Mouse (Mus musculus): ENCODE data around the gene Psme4. TPM values are rescaled to one million over a fixed set of nuclear protein-coding genes. Genes with fewer than 3 reads are reported as not detected.

Gene Psme4
- total and polyA plus RNA-seq, 3 experiments = 39.1 to 213 (median 189) TPM

DNA sequence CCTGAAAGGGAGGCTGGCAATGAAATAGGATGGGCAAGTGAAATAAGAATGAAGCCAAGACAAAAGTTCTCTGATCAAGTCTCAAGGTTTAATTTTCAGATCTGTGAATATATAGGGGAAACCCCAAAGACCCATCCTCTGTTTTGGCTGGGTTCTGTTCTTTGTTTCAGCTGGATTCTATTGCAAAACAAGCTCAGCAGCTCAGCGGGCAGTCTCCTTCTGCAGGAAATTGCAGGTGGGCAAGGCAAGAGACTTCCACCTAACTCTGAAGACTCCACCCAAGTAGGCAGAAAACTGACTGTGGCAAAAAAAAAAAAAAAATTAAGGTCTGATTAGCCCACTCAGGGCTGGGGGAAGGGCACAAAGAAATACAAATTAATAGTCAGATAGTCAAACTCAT, 9.6 kb upstream of the Psme4 start:
- H3K27me3 ChIP-seq (ENCODE audit: control insufficient read depth, insufficient read depth, low read length) = no peaks in the 10 kb centered on the region
- H3K79me2 ChIP-seq (replicated peaks; ENCODE audit: control insufficient read depth, insufficient read depth, low read length) = no peaks in the 10 kb centered on the region
- intact Hi-C loops (cut with DNase I) = no loop called here
- H3K27ac ChIP-seq = no peak overlapping the region
- H3K4me3 ChIP-seq = no peak overlapping the region
- WGBS = 79% methylated on average over 1 of the region's 1 CpGs
- H3K4me1 ChIP-seq (ENCODE audit: control insufficient read depth, insufficient read depth, low read length) = no peaks in the 10 kb centered on the region
- no peak for DNase-seq
- no peak overlapping the region for H3K9ac ChIP-seq (ENCODE audit: low read depth, low read length)
- H3K36me3 ChIP-seq (ENCODE audit: control insufficient read depth, insufficient read depth, low read length) = no peaks in the 10 kb centered on the region
- TF ChIP-seq EP300 (IDR thresholded peaks at IDR 0.05; ENCODE audit: insufficient read depth, low read depth, low read length) (no peak), CTCF (IDR thresholded peaks at IDR 0.05) (no peak), POLR2A (IDR thresholded peaks at IDR 0.05; ENCODE audit: insufficient read depth, low read depth, low read length) (no peak)

DNA sequence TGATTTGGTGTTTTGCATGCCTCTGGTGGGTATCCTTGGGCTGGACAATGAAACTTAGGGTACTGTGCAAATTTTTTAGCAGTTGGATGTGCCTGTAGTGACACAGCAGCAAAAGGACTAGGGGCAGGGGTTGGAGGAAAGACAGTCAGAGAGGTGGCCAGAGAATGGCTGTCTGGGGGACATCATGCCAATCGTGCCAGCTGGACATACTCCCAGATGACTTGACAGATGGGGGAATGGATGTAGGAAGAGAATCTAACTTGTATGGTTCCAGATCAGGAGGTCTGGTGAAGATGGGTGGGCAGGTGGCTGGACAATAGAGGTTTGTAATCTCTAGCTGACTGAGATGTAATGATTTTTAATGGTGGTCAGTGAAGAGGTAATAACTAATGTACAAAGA, 6.5 kb upstream of the Psme4 start:
- no peaks in the 10 kb centered on the region for H3K79me2 ChIP-seq (replicated peaks; ENCODE audit: control insufficient read depth, insufficient read depth, low read length)
- no peak overlapping the region for H3K9ac ChIP-seq (ENCODE audit: low read depth, low read length)
- H3K36me3 ChIP-seq (ENCODE audit: control insufficient read depth, insufficient read depth, low read length) = no peaks in the 10 kb centered on the region
- H3K4me1 ChIP-seq (ENCODE audit: control insufficient read depth, insufficient read depth, low read length) = no peaks in the 10 kb centered on the region
- WGBS = 71% methylated on average over 1 of the region's 1 CpGs
- no peak overlapping the region for H3K4me3 ChIP-seq
- intact Hi-C loops (cut with DNase I) = no loop called here
- TF ChIP-seq CTCF (IDR thresholded peaks at IDR 0.05) (no peak), POLR2A (IDR thresholded peaks at IDR 0.05; ENCODE audit: insufficient read depth, low read depth, low read length) (no peak), EP300 (IDR thresholded peaks at IDR 0.05; ENCODE audit: insufficient read depth, low read depth, low read length) (no peak)
- H3K27me3 ChIP-seq (ENCODE audit: control insufficient read depth, insufficient read depth, low read length) = no peaks in the 10 kb centered on the region
- DNase-seq = no peak
- no peak overlapping the region for H3K27ac ChIP-seq

DNA sequence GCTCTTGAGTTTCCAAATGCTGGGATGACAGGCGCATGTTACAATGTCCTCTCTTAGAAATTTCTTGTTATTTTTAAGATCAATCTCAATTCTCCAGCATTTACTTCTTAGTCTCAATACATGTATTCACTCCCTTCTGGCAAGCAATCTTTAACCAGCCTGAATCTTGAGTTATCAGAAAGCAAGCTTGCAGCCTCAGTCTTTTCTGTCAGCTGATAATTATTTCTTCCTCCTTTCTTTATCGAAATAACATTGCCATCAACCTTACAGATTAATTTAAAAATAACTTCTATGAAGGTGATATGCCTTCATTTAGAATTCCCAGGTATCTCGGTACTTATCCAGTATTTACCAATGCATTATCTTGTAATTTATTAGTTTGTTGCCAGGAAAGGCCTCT, 709 bp upstream of the Psme4 start:
- peak overlapping the region; percentile 90 for H3K27ac ChIP-seq
- H3K79me2 ChIP-seq (replicated peaks; ENCODE audit: control insufficient read depth, insufficient read depth, low read length) = peaks cover 2% of the 10 kb centered on the region
- no peak for TF ChIP-seq EP300 (IDR thresholded peaks at IDR 0.05; ENCODE audit: insufficient read depth, low read depth, low read length)
- TF ChIP-seq CTCF (IDR thresholded peaks at IDR 0.05) = no peak
- TF ChIP-seq POLR2A (IDR thresholded peaks at IDR 0.05; ENCODE audit: insufficient read depth, low read depth, low read length) = no peak
- no peak for DNase-seq
- WGBS = 64% methylated on average over 3 of the region's 3 CpGs
- no peak overlapping the region for H3K9ac ChIP-seq (ENCODE audit: low read depth, low read length)
- peaks cover 2% of the 10 kb centered on the region for H3K4me1 ChIP-seq (ENCODE audit: control insufficient read depth, insufficient read depth, low read length)
- H3K4me3 ChIP-seq = peak overlapping the region; percentile 81
- no peaks in the 10 kb centered on the region for H3K27me3 ChIP-seq (ENCODE audit: control insufficient read depth, insufficient read depth, low read length)
- peaks cover 2% of the 10 kb centered on the region; the same call in 1 of the 2 replicates for H3K36me3 ChIP-seq (ENCODE audit: control insufficient read depth, insufficient read depth, low read length)
- intact Hi-C loops (cut with DNase I) = no loop called here

DNA sequence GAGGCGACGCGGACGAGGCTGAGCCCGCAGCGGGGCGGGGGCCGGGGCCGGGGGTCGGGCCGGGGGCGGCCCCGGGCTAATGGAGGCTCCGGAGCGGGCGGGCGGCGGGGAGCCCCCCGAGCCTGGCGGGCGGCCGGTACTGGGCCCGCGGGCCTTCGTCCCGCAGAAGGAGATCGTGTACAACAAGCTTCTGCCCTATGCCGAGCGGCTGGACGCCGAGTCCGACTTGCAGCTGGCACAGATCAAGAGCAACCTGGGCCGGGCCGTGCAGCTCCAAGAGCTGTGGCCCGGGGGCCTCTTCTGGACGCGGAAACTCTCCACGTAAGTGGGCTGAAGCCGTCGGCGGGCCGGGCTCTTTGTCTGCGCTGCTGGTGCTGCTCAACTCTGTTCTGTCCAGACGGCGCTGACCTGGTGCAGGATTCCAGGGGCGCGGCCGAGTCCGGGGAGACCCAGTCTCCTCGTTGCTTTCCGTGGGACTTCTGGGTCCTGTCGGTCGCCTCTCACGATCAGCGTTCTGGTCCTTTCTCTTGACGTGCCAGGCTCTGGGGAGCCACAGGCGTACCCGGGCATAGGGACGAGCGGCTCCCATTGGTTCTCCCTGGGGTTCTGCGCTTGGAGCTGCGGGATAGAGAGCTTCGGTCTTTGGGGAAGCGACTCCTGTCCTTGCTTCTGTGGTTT, 517 bp downstream of the Psme4 start:
- peak; percentile 67 to 73 for DNase-seq
- Histone ChIP-seq H3K4me1 (ENCODE audit: control insufficient read depth, insufficient read depth, low read length) (peaks cover 3% of the 10 kb centered on the region), H3K36me3 (ENCODE audit: control insufficient read depth, insufficient read depth, low read length) (peaks cover 2% of the 10 kb centered on the region; the same call in 1 of the 2 replicates), H3K27ac (peak overlapping the region; percentile 90), H3K9ac (ENCODE audit: low read depth, low read length) (peak overlapping the region; percentile 88), H3K27me3 (ENCODE audit: control insufficient read depth, insufficient read depth, low read length) (no peaks in the 10 kb centered on the region), H3K4me3 (peak overlapping the region; percentile 81), H3K79me2 (replicated peaks; ENCODE audit: control insufficient read depth, insufficient read depth, low read length) (peaks cover 3% of the 10 kb centered on the region)
- intact Hi-C loops (cut with DNase I) = no loop called here
- TF ChIP-seq POLR2A (IDR thresholded peaks at IDR 0.05; ENCODE audit: insufficient read depth, low read depth, low read length) = no peak
- TF ChIP-seq CTCF (IDR thresholded peaks at IDR 0.05) = no peak
- TF ChIP-seq EP300 (IDR thresholded peaks at IDR 0.05; ENCODE audit: insufficient read depth, low read depth, low read length) = no peak
- under 1% methylated on average over 64 of the region's 64 CpGs for WGBS

GRCm38 (mm10) chr11:30772777-30773417, 1.4 kb downstream of the Psme4 start:
- intact Hi-C loops (cut with DNase I) = no loop called here
- Histone ChIP-seq H3K27me3 (ENCODE audit: control insufficient read depth, insufficient read depth, low read length) (no peaks in the 10 kb centered on the region), H3K4me3 (peak overlapping the region; percentile 81), H3K27ac (peak overlapping the region; percentile 90), H3K36me3 (ENCODE audit: control insufficient read depth, insufficient read depth, low read length) (peaks cover 2% of the 10 kb centered on the region; the same call in 1 of the 2 replicates), H3K79me2 (replicated peaks; ENCODE audit: control insufficient read depth, insufficient read depth, low read length) (peaks cover 4% of the 10 kb centered on the region), H3K9ac (ENCODE audit: low read depth, low read length) (peak overlapping the region; percentile 88), H3K4me1 (ENCODE audit: control insufficient read depth, insufficient read depth, low read length) (peaks cover 3% of the 10 kb centered on the region)
- no peak for DNase-seq
- TF ChIP-seq EP300 (IDR thresholded peaks at IDR 0.05; ENCODE audit: insufficient read depth, low read depth, low read length) (no peak), POLR2A (IDR thresholded peaks at IDR 0.05; ENCODE audit: insufficient read depth, low read depth, low read length) (no peak), CTCF (IDR thresholded peaks at IDR 0.05) (no peak)
- WGBS = 2% methylated on average over 21 of the region's 21 CpGs

DNA sequence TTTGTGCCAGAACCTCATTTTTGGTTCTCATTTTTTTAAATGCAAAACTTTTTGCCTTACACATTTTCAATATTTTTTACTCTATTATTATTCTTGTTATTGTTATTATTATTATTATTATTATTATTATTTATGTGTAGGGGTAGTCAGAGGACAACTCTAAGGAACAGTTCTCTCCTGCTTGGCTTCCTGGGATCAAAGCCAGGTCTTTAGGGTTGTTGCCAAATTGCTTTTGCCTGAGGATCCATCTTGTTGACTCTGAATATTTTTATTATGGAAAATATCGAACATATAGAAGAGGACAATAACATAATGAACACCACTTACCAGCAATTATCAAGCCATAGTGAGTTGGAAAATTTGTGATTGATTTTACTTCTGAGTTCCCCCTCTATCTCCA, 3.1 kb downstream of the Psme4 start:
- peaks cover 6% of the 10 kb centered on the region for H3K4me1 ChIP-seq (ENCODE audit: control insufficient read depth, insufficient read depth, low read length)
- H3K9ac ChIP-seq (ENCODE audit: low read depth, low read length) = no peak overlapping the region
- peak overlapping the region; percentile 81; the same call in 1 of the 2 replicates for H3K4me3 ChIP-seq
- H3K27ac ChIP-seq = peak overlapping the region; percentile 2; the same call in 1 of the 2 replicates
- peaks cover 7% of the 10 kb centered on the region for H3K79me2 ChIP-seq (replicated peaks; ENCODE audit: control insufficient read depth, insufficient read depth, low read length)
- no peak for DNase-seq
- peaks cover 11% of the 10 kb centered on the region for H3K36me3 ChIP-seq (ENCODE audit: control insufficient read depth, insufficient read depth, low read length)
- WGBS = 39% methylated on average over 1 of the region's 1 CpGs
- intact Hi-C loops (cut with DNase I) = no loop called here
- no peak for TF ChIP-seq EP300 (IDR thresholded peaks at IDR 0.05; ENCODE audit: insufficient read depth, low read depth, low read length)
- no peak for TF ChIP-seq POLR2A (IDR thresholded peaks at IDR 0.05; ENCODE audit: insufficient read depth, low read depth, low read length)
- no peak for TF ChIP-seq CTCF (IDR thresholded peaks at IDR 0.05)
- H3K27me3 ChIP-seq (ENCODE audit: control insufficient read depth, insufficient read depth, low read length) = no peaks in the 10 kb centered on the region

All from heart, adult 2 months (tissue).